Mouse (Mus musculus): ENCODE measurements around the gene Nup85.
A peak's percentile ranks its signal among the peaks of the same experiment; 100 is the strongest.

- TF ChIP-seq POLR2A (IDR thresholded peaks at IDR 0.05; ENCODE audit: insufficient read depth, low read depth, low read length) (peak; percentile 66), CTCF (IDR thresholded peaks at IDR 0.05; ENCODE audit: insufficient read depth, low read depth, low read length) (no peak)
Measured at GRCm38 (mm10) chr11:115536038-115536681, 28.1 kb upstream of the Nup85 start, which contains the start of gene Sumo2.

Measured in olfactory bulb, adult 2 months (tissue).